Mouse (Mus musculus): Measurements from ENCODE around the gene Pygl.
"Not testable (repeated sequence)": the region's sequence is repeated elsewhere in the genome, so short reads cannot be mapped to it uniquely, and the experiment has no call there.

Gene Pygl

GRCm38 (mm10) chr12:70157292-70158066 is 73.8 kb downstream of the Pygl start:
- no peak for DNase-seq (ENCODE audit: low spot score in 2 of 2)

- DNase-seq (ENCODE audit: low spot score in 2 of 2) = no peak
Measured at GRCm38 (mm10) chr12:70156222-70156621, 75.1 kb downstream of the Pygl start.

GRCm38 (mm10) chr12:70153842-70154241 is 77.4 kb downstream of the Pygl start, which contains the start of gene Abhd12b:
Gene Abhd12b (plus strand): TSS chr12:70154142.
- no peak for DNase-seq (ENCODE audit: low spot score in 2 of 2)

- no peak for DNase-seq (ENCODE audit: low spot score in 2 of 2)
Measured at GRCm38 (mm10) chr12:70148631-70149265, 82.5 kb downstream of the Pygl start.

- no peak for DNase-seq (ENCODE audit: low spot score in 2 of 2)
Measured at GRCm38 (mm10) chr12:70147986-70148630, 83.2 kb downstream of the Pygl start.

GRCm38 (mm10) chr12:70145586-70145985 is 85.7 kb downstream of the Pygl start:
- DNase-seq (ENCODE audit: low spot score in 2 of 2) = no peak

GRCm38 (mm10) chr12:70144637-70145448 is 86.4 kb downstream of the Pygl start:
- peak; percentile 42 to 47 for DNase-seq (ENCODE audit: low spot score in 2 of 2)

GRCm38 (mm10) chr12:70144106-70144587 is 87.1 kb downstream of the Pygl start:
- not testable (repeated sequence) for DNase-seq (ENCODE audit: low spot score in 2 of 2)

GRCm38 (mm10) chr12:70140993-70141576 is 90.2 kb downstream of the Pygl start:
- no peak for DNase-seq (ENCODE audit: low spot score in 2 of 2)
